Mouse (Mus musculus): Measurements from ENCODE around the gene Baiap2. TPM values are rescaled to one million over a fixed set of nuclear protein-coding genes. Genes with fewer than 3 reads are reported as not detected.

The Baiap2 gene
- polyA plus RNA-seq, 1 experiment from 2014 or later = 11.5 TPM

GRCm38 (mm10) chr11:120053846-120054245, 111.3 kb downstream of the Baiap2 start:
- no peak for DNase-seq (ENCODE audit: low spot score)
- no peaks in the 10 kb centered on the region for H3K36me3 ChIP-seq (ENCODE audit: control insufficient read depth, insufficient read depth, low read length)
- H3K9ac ChIP-seq (ENCODE audit: low read depth, low read length) = no peak overlapping the region
- H3K4me1 ChIP-seq (replicated peaks; ENCODE audit: control insufficient read depth, insufficient read depth, low read length) = peaks cover 2% of the 10 kb centered on the region; the same call in 1 of the 2 replicates
- no peak for ATAC-seq (ENCODE audit: low FRiP score)
- WGBS = 87% methylated on average over 4 of the region's 4 CpGs
- no peaks in the 10 kb centered on the region for H3K9me3 ChIP-seq (ENCODE audit: control insufficient read depth, low read length)
- H3K27ac ChIP-seq (ENCODE audit: low read depth, low read length) = no peak overlapping the region
- no peak overlapping the region for H3K4me2 ChIP-seq (replicated peaks; ENCODE audit: low read depth, low read length)
- peaks cover 3% of the 10 kb centered on the region for H3K27me3 ChIP-seq (ENCODE audit: control insufficient read depth, insufficient read depth, low read length)
- H3K4me3 ChIP-seq (ENCODE audit: low read depth, low read length) = no peak overlapping the region

- H3K4me1 ChIP-seq (replicated peaks; ENCODE audit: control insufficient read depth, insufficient read depth, low read length) = no peaks in the 10 kb centered on the region
- H3K9ac ChIP-seq (ENCODE audit: low read depth, low read length) = no peak overlapping the region
- 85% methylated on average over 12 of the region's 12 CpGs for WGBS
- ATAC-seq (ENCODE audit: low FRiP score) (no peak), DNase-seq (ENCODE audit: low spot score) (no peak)
- no peaks in the 10 kb centered on the region for H3K27me3 ChIP-seq (ENCODE audit: control insufficient read depth, insufficient read depth, low read length)
- no peak overlapping the region for H3K4me3 ChIP-seq (ENCODE audit: low read depth, low read length)
- no peak overlapping the region for H3K4me2 ChIP-seq (replicated peaks; ENCODE audit: low read depth, low read length)
- no peaks in the 10 kb centered on the region for H3K9me3 ChIP-seq (ENCODE audit: control insufficient read depth, low read length)
- H3K36me3 ChIP-seq (ENCODE audit: control insufficient read depth, insufficient read depth, low read length) = no peaks in the 10 kb centered on the region
- no peak overlapping the region for H3K27ac ChIP-seq (ENCODE audit: low read depth, low read length)
Observed at GRCm38 (mm10) chr11:120055953-120056732, 113.6 kb downstream of the Baiap2 start.

MicroRNA genes within 50 kb of the gene (microRNA counts, 519-probe panel; counts per million panel counts)
- microRNA mmu-miR-338-3p = not detected
- not detected for microRNA mmu-miR-338-5p

Other genes with a start within 250 kb of the Baiap2 start
- gene Chmp6, start 29.3 kb upstream of the Baiap2 start, polyA plus RNA-seq (2014; fragmentation: Nextera tagmentation; extraction: Ambion mirVana) = 87.2 and 88.3 TPM in 2 replicates
- 1.9 TPM in 2 replicates for gene Aatk, start 104.4 kb downstream of the Baiap2 start, polyA plus RNA-seq (2014; fragmentation: Nextera tagmentation; extraction: Ambion mirVana)
- 24.2 and 24.6 TPM in 2 replicates for gene Cep131, start 144.1 kb downstream of the Baiap2 start, polyA plus RNA-seq (2014; fragmentation: Nextera tagmentation; extraction: Ambion mirVana)
- 16.9 and 17.6 TPM in 2 replicates for gene Tepsin, start 156.0 kb downstream of the Baiap2 start, polyA plus RNA-seq (2014; fragmentation: Nextera tagmentation; extraction: Ambion mirVana)
- gene Ndufaf8, start 156.2 kb downstream of the Baiap2 start, polyA plus RNA-seq (2014; fragmentation: Nextera tagmentation; extraction: Ambion mirVana) = 62.8 and 67.5 TPM in 2 replicates
- 58.6 and 64.7 TPM in 2 replicates for gene Slc38a10, start 208.6 kb downstream of the Baiap2 start, polyA plus RNA-seq (2014; fragmentation: Nextera tagmentation; extraction: Ambion mirVana)